Mouse (Mus musculus): ENCODE measurements at regions not wholly inside any gene's neighbourhood (a gene's known extent, or its start where the extent isn't known, plus 50 kb on each side); places are given as distances from the start of the nearest gene placed in this dataset.
A peak's percentile ranks its signal among the peaks of the same experiment; 100 is the strongest.

GRCm38 (mm10) chr9:30581271-30581821 lies 154.4 kb downstream of the Snx19 start:
- no peak for DNase-seq (ENCODE audit: low read depth, low spot score)

- DNase-seq (ENCODE audit: low read depth, low spot score) = peak; percentile 11
These were observed 153.6 kb downstream of the Snx19 start for GRCm38 (mm10) chr9:30580500-30580899.

GRCm38 (mm10) chr9:30578213-30578612 lies 151.3 kb downstream of the Snx19 start:
- no peak for DNase-seq (ENCODE audit: low read depth, low spot score)

DNA sequence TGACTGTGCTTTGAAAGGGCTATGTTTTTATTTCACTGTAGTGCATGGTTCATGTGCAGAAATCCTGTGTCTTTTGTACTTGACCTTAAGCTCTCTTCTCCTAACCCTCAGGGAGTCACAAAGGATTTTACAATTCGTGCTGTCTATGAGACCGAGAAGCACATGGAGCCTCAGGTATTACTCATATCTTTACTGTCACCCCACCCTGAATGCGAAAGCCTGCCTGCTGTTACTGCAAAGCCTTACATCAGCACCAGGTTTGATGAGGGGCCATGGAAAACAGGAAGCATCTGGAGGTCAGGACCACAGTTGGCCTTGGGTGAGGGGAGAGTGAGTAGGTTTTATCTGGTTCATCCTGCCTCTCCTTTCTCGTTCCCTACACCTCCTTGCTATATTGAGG lies 150.3 kb downstream of the Snx19 start:
- DNase-seq (ENCODE audit: low read depth, low spot score) = no peak

DNA sequence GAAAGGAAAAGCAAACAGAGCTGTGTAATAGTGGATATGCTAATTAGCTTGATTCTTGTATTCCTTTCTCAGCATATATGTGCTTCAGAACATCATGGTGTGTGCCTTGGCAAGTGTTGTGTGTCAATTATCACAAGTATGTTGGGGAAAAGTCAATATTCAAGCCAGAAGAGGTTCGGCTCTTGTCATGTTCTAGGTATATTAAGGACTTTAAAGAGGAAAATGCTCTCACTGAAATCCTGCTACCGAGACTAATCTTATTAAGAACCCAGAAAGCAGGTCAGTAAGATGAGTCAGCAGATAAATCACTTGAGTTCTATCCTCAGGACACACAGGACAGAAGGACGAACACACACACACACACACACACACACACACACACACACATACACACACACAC lies 148.6 kb downstream of the Snx19 start:
- DNase-seq (ENCODE audit: low read depth, low spot score) = no peak

GRCm38 (mm10) chr9:30573294-30573693 lies 146.4 kb downstream of the Snx19 start:
- no peak for DNase-seq (ENCODE audit: low read depth, low spot score)

- no peak for DNase-seq (ENCODE audit: low read depth, low spot score)
These were observed 144.1 kb downstream of the Snx19 start for GRCm38 (mm10) chr9:30571014-30571413.

- no peak for DNase-seq (ENCODE audit: low read depth, low spot score)
These were observed 138.1 kb downstream of the Snx19 start for GRCm38 (mm10) chr9:30564765-30565680.

GRCm38 (mm10) chr9:30563399-30563798 lies 136.5 kb downstream of the Snx19 start:
- DNase-seq (ENCODE audit: low read depth, low spot score) = no peak

DNA sequence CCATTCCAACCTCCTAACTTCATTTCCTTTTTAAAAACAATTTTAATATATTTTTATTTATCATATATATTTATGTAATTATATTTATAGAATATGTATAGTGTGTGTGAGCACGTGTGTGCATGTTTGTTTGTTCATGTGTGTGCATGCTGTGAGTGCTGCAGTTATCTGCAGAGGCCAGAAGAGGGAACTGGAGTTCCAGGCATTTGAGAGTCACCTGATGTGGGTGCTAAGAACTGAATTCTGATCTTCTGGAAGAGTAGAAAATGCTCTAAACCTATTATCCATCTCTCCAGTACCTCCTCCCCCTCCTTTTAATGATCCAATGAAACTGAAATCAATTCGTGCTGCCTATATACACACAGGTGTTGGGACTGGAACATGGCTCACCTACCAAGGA lies 128.0 kb downstream of the Snx19 start:
- no peak for DNase-seq (ENCODE audit: low read depth, low spot score)

- DNase-seq (ENCODE audit: low read depth, low spot score) = no peak
These were observed 125.8 kb downstream of the Snx19 start for GRCm38 (mm10) chr9:30552721-30553120.

GRCm38 (mm10) chr9:30549892-30550515 lies 123.1 kb downstream of the Snx19 start:
- peak; percentile 17 for DNase-seq (ENCODE audit: low read depth, low spot score)

DNA sequence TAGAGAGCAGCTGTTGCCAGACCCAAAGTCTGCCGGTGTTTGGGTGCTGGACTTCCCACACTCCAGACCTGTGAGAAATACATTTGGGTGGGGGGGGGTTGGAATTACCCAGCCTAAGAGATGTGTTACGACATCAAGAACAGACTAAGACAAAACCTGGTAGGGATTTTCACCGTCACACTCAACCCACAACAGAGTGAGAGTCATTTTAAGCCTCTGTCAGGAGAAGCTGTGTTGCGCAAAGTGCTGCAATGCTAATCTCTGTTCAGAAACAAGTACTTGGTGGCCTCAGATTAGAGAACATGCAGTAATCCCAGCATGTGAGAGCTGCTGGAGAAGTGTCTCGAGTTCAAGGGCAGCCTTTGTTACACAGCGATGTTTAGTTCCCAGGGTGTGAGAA lies 113.0 kb downstream of the Snx19 start:
- DNase-seq (ENCODE audit: low read depth, low spot score) = no peak

GRCm38 (mm10) chr9:30536508-30537100 lies 109.7 kb downstream of the Snx19 start:
- no peak for DNase-seq (ENCODE audit: low read depth, low spot score)

DNA sequence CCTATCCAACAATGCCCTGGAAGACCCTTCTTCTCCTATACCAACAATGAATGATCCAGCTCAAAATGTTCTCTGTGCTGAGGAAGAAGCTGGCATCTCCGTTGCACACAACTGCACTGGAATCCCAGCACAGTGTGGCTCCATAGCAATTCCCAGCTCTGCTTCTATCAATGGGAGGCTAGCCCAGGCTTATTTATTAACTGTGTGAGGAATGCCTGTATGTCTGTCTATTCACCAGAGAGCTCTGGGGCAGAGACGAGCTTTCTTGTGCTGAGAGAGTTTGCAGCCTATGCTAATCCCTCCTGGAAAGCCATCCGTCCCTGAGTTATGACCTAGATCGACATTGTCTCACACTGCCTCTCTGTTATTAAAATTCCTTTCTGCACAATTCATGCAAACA lies 108.1 kb downstream of the Snx19 start:
- DNase-seq (ENCODE audit: low read depth, low spot score) = no peak

DNA sequence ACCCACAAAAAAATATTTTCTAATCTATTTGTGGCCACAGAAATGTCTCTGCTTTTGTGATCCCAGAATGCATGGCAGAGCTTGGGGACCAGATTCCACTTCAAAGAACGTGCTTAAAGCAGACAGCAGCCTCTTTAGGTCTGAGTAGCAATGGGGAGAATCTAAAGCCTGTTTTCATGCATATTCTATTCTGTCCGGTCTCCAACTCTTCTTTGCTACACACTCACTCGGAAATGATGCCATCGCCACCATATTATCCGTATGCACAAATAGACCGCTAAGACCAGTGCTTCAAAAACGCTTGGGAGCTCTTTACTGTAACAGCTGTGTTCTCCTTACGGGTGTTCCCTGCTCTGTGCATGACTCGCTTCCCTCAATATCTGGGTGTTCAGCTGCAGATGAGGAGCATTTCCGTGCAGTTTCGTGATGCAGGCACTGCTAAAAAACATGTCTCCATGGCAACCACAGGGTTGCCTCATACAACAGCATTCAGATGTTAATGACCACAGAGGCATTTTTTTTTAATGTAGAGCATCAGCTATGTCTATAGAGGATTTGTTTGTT lies 107.0 kb downstream of the Snx19 start:
- no peak for DNase-seq (ENCODE audit: low read depth, low spot score)

DNA sequence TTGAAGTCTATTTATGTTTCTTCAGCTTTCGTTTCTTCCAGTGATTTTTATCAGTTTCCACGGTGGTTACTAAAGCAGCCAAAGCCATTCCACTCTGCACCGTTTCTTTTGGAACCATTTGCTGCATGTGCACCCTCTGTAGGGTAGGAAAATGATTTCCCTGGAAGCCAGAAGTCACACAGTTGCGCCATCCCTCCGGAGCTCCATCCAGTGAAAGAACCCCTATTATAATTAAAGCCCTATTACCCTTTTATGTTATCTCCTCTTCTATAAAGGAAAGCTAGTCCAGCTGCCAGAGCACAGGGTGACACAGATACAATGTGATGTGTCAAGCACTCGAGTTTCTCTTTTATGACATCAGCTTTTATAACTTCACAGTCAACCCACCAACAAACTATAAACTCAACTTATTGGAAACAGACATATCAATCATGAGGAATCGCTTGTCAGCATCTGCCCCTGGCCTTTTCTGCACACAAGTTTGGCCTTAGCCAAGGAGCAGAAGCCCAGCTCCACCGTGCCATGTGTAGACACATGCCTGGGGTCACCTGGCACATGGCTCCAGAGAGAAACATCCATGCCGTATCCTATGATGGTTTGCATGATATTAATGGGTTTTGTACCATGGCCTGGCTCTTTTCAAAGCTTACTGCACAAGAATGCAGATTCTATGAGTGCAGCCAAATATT lies 106.3 kb downstream of the Snx19 start:
- no peak for DNase-seq (ENCODE audit: low read depth, low spot score)

DNA sequence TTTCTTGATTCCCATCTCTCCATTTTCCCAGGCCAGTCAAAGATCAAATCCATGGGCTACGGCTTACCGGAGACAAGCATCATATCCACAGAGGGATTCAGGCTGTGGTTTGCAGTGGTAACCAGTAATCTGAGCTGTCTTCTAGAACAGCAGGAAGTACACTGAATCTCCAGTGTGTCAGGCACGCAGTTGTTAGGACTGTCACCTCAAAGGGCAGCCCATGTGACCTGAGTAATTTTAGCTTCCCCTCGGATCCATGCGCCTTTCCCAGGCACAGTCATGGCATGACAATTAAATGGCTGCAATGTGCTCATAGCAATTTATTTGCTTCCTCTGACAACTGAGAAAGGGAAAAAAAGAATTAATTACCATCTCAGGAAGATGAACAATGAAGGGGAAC lies 98.2 kb downstream of the Snx19 start:
- DNase-seq (ENCODE audit: low read depth, low spot score) = no peak

DNA sequence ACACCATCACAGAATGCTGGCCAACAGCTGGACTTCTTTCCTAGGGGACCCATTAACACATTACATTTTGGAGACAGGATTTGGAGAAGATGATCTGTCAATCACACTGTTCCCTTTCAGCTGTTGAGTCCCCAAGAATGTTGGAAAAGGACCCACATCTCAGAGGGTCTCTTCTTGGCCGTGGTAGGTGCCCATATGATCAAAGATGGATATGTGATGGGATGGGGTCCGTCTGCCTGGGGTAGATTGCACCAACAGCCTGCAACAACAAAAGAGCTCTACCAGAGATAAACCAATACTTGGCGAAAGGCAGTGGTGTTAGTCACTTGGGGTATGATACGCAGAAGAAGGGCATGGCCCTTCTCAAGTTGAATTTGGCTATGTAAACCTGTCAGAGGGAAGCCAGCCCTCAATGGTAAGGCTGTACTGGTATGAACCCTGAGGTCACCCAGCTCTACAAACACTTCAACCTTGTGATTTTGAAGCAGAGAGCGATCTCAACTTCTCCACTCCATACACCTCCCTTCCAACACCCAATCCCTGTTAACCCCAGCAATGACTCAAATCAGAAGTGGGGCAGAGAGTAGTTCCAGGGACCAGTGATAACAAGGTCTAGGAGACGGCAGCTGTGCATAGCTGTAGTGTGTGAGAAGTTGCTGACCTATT lies 97.6 kb downstream of the Snx19 start:
- no peak for DNase-seq (ENCODE audit: low read depth, low spot score)

- DNase-seq (ENCODE audit: low read depth, low spot score) = no peak
These were observed 96.9 kb downstream of the Snx19 start for GRCm38 (mm10) chr9:30523852-30524251.

Measured in mesoderm, embryonic 11.5 days (tissue).